Comparison of ENCODE assay signal across 23 mouse cellular contexts in the genomic region with DNA sequence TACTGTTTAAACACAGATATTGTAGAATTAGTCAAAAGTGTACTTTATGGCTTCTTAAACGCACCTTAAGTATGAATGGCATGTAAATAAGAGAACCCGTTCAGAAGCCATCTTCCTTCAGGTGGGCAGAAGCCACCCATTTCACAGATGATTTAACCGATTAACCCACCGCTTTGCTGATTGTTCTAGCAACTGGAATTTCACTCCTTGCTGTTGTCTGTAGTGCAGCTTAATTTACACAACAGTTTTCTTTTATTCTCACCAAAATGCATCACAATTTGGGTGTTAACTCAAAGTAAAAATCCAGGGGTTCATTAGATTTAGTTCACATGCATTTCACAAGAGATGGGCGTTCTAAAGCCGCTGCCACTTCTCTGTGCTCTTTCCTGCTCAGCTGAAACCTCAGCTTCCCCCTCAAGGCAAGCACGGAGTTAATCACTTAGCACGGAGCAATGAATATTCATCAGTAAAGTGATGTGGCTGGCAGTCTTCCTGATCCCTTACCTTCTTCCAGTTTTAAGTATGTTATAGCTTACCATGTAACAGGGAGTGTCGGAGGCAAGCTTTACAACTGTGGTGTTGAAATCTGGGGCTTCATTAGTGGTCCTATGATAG. TPM values are rescaled to one million over a fixed set of nuclear protein-coding genes. Genes with fewer than 3 reads are reported as not detected.
DNase-seq lines count a peak whose midpoint lies in the region; ATAC-seq and TF ChIP-seq lines count a peak whose summit lies in the region.
"Had no signal": no experiment of that assay in that cellular context is flagged by ENCODE, and none has a peak within 500 bp of the region (broad histone marks: within the 10 kb centered on the region; RNA-seq: fewer than 3 reads in every experiment).

No protein-coding gene starts in this region.

- no peak overlapping the region for H3K4me2 ChIP-seq in midbrain, embryonic 14.5 days (ENCODE audit: low read length)
- H3K4me2 ChIP-seq in midbrain, embryonic 16.5 days (ENCODE audit: low read length) = no peak overlapping the region
- H3K4me2 ChIP-seq: embryonic facial prominence, embryonic 12.5 days; hindbrain, embryonic 15.5 days; liver, embryonic 13.5 days; lung, embryonic 15.5 days had no signal

- H3K4me3 ChIP-seq in midbrain, embryonic 14.5 days (replicated peaks; ENCODE audit: low read depth, low read length) = no peak overlapping the region
- H3K4me3 ChIP-seq in midbrain, embryonic 16.5 days (ENCODE audit: low read depth, low read length) = no peak overlapping the region
- no peak overlapping the region for H3K4me3 ChIP-seq in left cerebral cortex, adult 2 months
- H3K4me3 ChIP-seq: embryonic facial prominence, embryonic 12.5 days; erythroblast, embryonic 14.5 days; heart, adult 2 months; hindbrain, embryonic 15.5 days; liver, embryonic 13.5 days; lung, embryonic 15.5 days had no signal

- WGBS in midbrain, embryonic 14.5 days = 61% methylated on average over 9 of the region's 9 CpGs
- 60% methylated on average over 9 of the region's 9 CpGs for WGBS in midbrain, embryonic 16.5 days

- ATAC-seq in midbrain, embryonic 14.5 days (ENCODE audit: low FRiP score, low TSS enrichment) = no peak
- no peak for ATAC-seq in midbrain, embryonic 16.5 days
- 0 out of 2 replicates have a peak, but pooled peaks have one; percentile 22 for ATAC-seq in common myeloid progenitor, adult 5-6 weeks (replicated peaks; ENCODE audit: low read depth, poor library complexity, severe bottlenecking)
- ATAC-seq in monocyte, adult 5-6 weeks (replicated peaks; ENCODE audit: insufficient number of reproducible peaks, low FRiP score, low TSS enrichment, poor library complexity, severe bottlenecking) = peak; percentile 89
- ATAC-seq: intestine, embryonic 16.5 days had no signal

- H3K9me3 ChIP-seq in midbrain, embryonic 14.5 days (ENCODE audit: control insufficient read depth, low read length) = no peaks in the 10 kb centered on the region
- no peaks in the 10 kb centered on the region for H3K9me3 ChIP-seq in midbrain, embryonic 16.5 days (replicated peaks; ENCODE audit: control insufficient read depth, low read length, poor library complexity, severe bottlenecking)
- H3K9me3 ChIP-seq: embryonic facial prominence, embryonic 12.5 days; G1E; hindbrain, embryonic 15.5 days; liver, embryonic 13.5 days; lung, embryonic 15.5 days had no signal

- peaks cover 36% of the 10 kb centered on the region for H3K36me3 ChIP-seq in midbrain, embryonic 14.5 days (ENCODE audit: control insufficient read depth, insufficient read depth, low read length)
- peaks cover 2% of the 10 kb centered on the region; the same call in 1 of the 2 replicates for H3K36me3 ChIP-seq in midbrain, embryonic 16.5 days (ENCODE audit: control insufficient read depth, insufficient read depth, low read length)

- no peak overlapping the region for H3K9ac ChIP-seq in midbrain, embryonic 14.5 days (replicated peaks; ENCODE audit: low read length)
- no peak overlapping the region for H3K9ac ChIP-seq in midbrain, embryonic 16.5 days (ENCODE audit: low read depth, low read length)
- H3K9ac ChIP-seq: embryonic facial prominence, embryonic 12.5 days; hindbrain, embryonic 15.5 days; liver, embryonic 13.5 days; lung, embryonic 15.5 days had no signal

- intact Hi-C loops in left cerebral cortex, adult 2 months (cut with DNase I) = loop anchor here (10.0 kb wide), 1 partner anchor 538 kb away; no protein-coding TSS in a partner anchor

- no peak overlapping the region for H3K27ac ChIP-seq in midbrain, embryonic 14.5 days (replicated peaks; ENCODE audit: low read depth, low read length)
- no peak overlapping the region for H3K27ac ChIP-seq in midbrain, embryonic 16.5 days (ENCODE audit: low read length)
- no peak overlapping the region for H3K27ac ChIP-seq in left cerebral cortex, adult 2 months
- H3K27ac ChIP-seq: embryonic facial prominence, embryonic 12.5 days; heart, adult 2 months; hindbrain, embryonic 15.5 days; liver, embryonic 13.5 days; lung, embryonic 15.5 days had no signal

- DNase-seq in kidney, adult 11 months = peak; percentile 15
- no peak for DNase-seq in kidney, adult 18-20 months
- DNase-seq in midbrain, embryonic 14.5 days = peak; percentile 48
- no peak for DNase-seq in B cell, adult 2 months
- DNase-seq in left cerebral cortex, adult 2 months (ENCODE audit: extremely low spot score in 1 of 2, low spot score in 2 of 2) = no peak
- DNase-seq: adrenal gland, postnatal 36 days; cerebellum, adult 9-10 months; gastrocnemius, postnatal 14 days; heart, adult 2 months; heart, postnatal 36 days; liver, embryonic 13.5 days; right cerebral cortex, postnatal 14 days; spleen, adult 18-20 months; thymus, postnatal 36 days had no signal

- no peak for TF ChIP-seq CTCF in left cerebral cortex, adult 2 months (IDR thresholded peaks at IDR 0.05)

- no peaks in the 10 kb centered on the region for H3K27me3 ChIP-seq in midbrain, embryonic 14.5 days (ENCODE audit: control insufficient read depth, insufficient read depth, low read length)
- no peaks in the 10 kb centered on the region for H3K27me3 ChIP-seq in midbrain, embryonic 16.5 days (ENCODE audit: control insufficient read depth, insufficient read depth, low read depth, low read length)
- H3K27me3 ChIP-seq: embryonic facial prominence, embryonic 12.5 days; hindbrain, embryonic 15.5 days; liver, embryonic 13.5 days; lung, embryonic 15.5 days had no signal

- H3K4me1 ChIP-seq in midbrain, embryonic 14.5 days (ENCODE audit: control insufficient read depth, insufficient read depth, low read length) = no peaks in the 10 kb centered on the region
- peaks cover 10% of the 10 kb centered on the region for H3K4me1 ChIP-seq in midbrain, embryonic 16.5 days (ENCODE audit: control insufficient read depth, insufficient read depth, low read length)
- H3K4me1 ChIP-seq: embryonic facial prominence, embryonic 12.5 days; liver, embryonic 13.5 days; lung, embryonic 15.5 days had no signal

RNA-seq across cellular contexts. Expression of a gene that starts 31.7 kb away (rescaled TPM):
- 184 and 231 TPM in 2 replicates for polyA plus RNA-seq in midbrain, embryonic 14.5 days (2014; fragmentation: Nextera tagmentation; extraction: Ambion mirVana)
- 190 and 199 TPM in 2 replicates for polyA plus RNA-seq in midbrain, embryonic 16.5 days (2015; fragmentation: Nextera tagmentation; extraction: Ambion mirVana)
- 112 and 117 TPM in 2 replicates for total RNA-seq in common myeloid progenitor, adult 5-6 weeks (2017)
- total RNA-seq in monocyte, adult 5-6 weeks (2017) = 121 to 141 TPM (median 135 TPM) in 3 replicates
- total RNA-seq in left cerebral cortex, adult 2 months (2021) = 100 to 1,000 TPM; 129 to 136 TPM

Comparison
In these comparisons a context has a peak if more than half of its experiments do, and no peak if none do; other contexts are left out.
1. DNase-seq: peak in kidney, adult 11 months (single experiment) and midbrain, embryonic 14.5 days (single experiment); none in kidney, adult 18-20 months (single experiment), B cell, adult 2 months (0 of 2) and left cerebral cortex, adult 2 months (0 of 2).
2. ATAC-seq: peak in common myeloid progenitor, adult 5-6 weeks (single experiment) and monocyte, adult 5-6 weeks (single experiment); none in midbrain, embryonic 14.5 days (single experiment) and midbrain, embryonic 16.5 days (single experiment).